Mouse (Mus musculus) liver, postnatal 0 days (tissue): ENCODE results near the gene Smarcd2. TPM values are rescaled to one million over a fixed set of nuclear protein-coding genes. Genes with fewer than 3 reads are reported as not detected.

ENCODE experiments used
- ATAC-seq: fragments of 200-750 bp; cut with Nextera tagmentation; 2 replicates; pipeline ENCODE4 v1.8.0; 2017; ENCODE audit warnings: mild to moderate bottlenecking, moderate library complexity
- DNase-seq: peaks from one replicate; pipeline ENCODE4 v3.0.0-alpha.2; 2016
- H3K27ac ChIP-seq: fragments of 300-500 bp; sonication (generic); 2 replicates; pipeline ENCODE4 v1.5.1; 2014; ENCODE audit warnings: antibody characterized with exemption, moderate library complexity, mild to moderate bottlenecking, low read depth
- H3K27me3 ChIP-seq: fragments of 300-500 bp; sonication (generic); 2 replicates; pipeline ENCODE4 v1.6.1; 2014; ENCODE audit warnings: low read length, control low read depth, mixed read lengths; ENCODE audit not compliant: insufficient read depth
- H3K36me3 ChIP-seq: fragments of 300-500 bp; sonication (generic); replicated peaks from 2 replicates; pipeline ENCODE4 v1.6.1; 2014; ENCODE audit warnings: mild to moderate bottlenecking, control low read depth, low read length, moderate library complexity, mixed read lengths; ENCODE audit not compliant: insufficient read depth
- H3K4me1 ChIP-seq: fragments of 300-500 bp; sonication (generic); 2 replicates; pipeline ENCODE4 v1.6.1; 2014; ENCODE audit warnings: antibody characterized with exemption, mild to moderate bottlenecking, control low read depth; ENCODE audit not compliant: insufficient read depth
- H3K4me2 ChIP-seq: fragments of 300-500 bp; sonication (generic); 2 replicates; pipeline ENCODE4 v1.6.1; 2014; ENCODE audit warnings: low read depth, mild to moderate bottlenecking, low read length, moderate library complexity, mixed read lengths
- H3K4me3 ChIP-seq: fragments of 300-500 bp; sonication (generic); 2 replicates; pipeline ENCODE4 v1.5.1; 2014; ENCODE audit warnings: low read depth, low read length
- H3K9ac ChIP-seq: fragments of 300-500 bp; sonication (generic); replicated peaks from 2 replicates; pipeline ENCODE4 v1.6.1; 2014; ENCODE audit warnings: mild to moderate bottlenecking, moderate library complexity
- H3K9me3 ChIP-seq: fragments of 300-500 bp; sonication (generic); 2 replicates; pipeline ENCODE4 v1.6.1; 2016; ENCODE audit warnings: mild to moderate bottlenecking, control low read depth, low read length, mixed read lengths
- CTCF ChIP-seq: sonication (generic); IDR thresholded peaks from 2 replicates; pipeline ENCODE4 v1.5.1; 2016; ENCODE audit warnings: antibody characterized with exemption, low read depth
- EP300 ChIP-seq: IDR thresholded peaks from 2 replicates; pipeline ENCODE4 v1.6.1; 2016; ENCODE audit warnings: antibody characterized with exemption, low read depth, mild to moderate bottlenecking
- WGBS: fragments of 180-500 bp; shearing (Covaris S2); extraction: QIAGEN DNeasy Blood & Tissue Kit; methylation state at CpG from one replicate; pipeline ENCODE4 v1.1.7; 2014; ENCODE audit not compliant: insufficient replicate concordance; 5-methylcytosine and 5-hydroxymethylcytosine counted together
- polyA plus RNA-seq: library from polyadenylated mRNA; unstranded; fragments of >200 nt; fragmentation: Nextera tagmentation; extraction: Ambion mirVana; gene quantifications from 2 replicates; pipeline ENCODE4 v1.2.1, GENCODE M21; 2015

Smarcd2 gene
- polyA plus RNA-seq, 1 experiment from 2014 or later: 16.4 TPM

DNA sequence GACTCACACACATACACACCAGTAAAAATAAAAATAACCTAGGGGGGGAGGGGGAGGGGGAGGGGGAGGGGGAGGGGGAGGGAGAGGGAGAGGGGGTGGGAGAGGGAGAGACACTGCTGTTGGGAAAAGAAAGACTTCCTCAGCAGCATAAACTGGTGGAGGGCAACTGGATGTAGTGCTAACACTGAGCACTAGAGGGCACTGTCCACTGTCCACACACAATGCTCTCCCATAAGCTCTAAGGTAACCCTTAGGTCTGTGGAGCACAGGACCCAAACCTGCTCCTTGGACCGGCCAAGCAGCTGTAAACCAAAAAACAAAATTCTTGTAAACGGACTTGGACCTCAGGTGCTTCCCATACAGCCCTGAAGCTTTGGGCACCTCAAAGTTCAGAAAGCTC lies 29.9 kb upstream of the Smarcd2 start:
- Histone ChIP-seq H3K9ac (no peak overlapping the region), H3K9me3 (no peaks in the 10 kb centered on the region), H3K4me3 (no peak overlapping the region), H3K27me3 (no peaks in the 10 kb centered on the region), H3K27ac (no peak overlapping the region), H3K4me2 (no peak overlapping the region), H3K36me3 (no peaks in the 10 kb centered on the region), H3K4me1 (peaks cover 4% of the 10 kb centered on the region; the same call in 1 of the 2 replicates)
- DNase-seq (peak; percentile 82), ATAC-seq (peak; percentile 72)
- TF ChIP-seq EP300 (no peak), CTCF (peak; percentile 92)
- WGBS: 7% methylated on average over 2 of the region's 2 CpGs

DNA sequence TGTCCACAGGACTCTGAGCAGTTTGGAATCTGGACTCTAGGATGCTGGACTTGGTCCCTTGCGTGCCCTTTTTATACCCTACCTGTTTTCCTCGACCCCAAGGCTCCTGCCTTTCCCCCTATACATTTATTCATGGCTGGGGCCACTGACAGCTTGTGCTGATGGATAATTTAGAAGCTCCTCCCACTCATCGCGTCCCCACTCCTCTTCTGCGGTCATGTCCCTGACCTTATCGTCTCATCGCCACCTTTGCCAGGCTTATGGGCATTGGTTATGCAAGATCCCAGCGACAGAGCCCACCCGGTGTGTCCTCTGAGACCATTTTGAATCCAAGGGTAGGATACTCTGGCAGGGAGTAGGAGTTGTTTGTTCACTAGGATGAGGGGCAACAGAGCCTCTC lies 29.0 kb upstream of the Smarcd2 start, which contains the start of gene Gh:
Gene Gh (minus strand): TSS at position 101 of the 400 bp plus-strand sequence.
- no peak for DNase-seq
- Histone ChIP-seq H3K4me1 (peaks cover 4% of the 10 kb centered on the region; the same call in 1 of the 2 replicates), H3K36me3 (no peaks in the 10 kb centered on the region), H3K4me3 (no peak within 1 kb of the TSS), H3K9ac (no peak within 1 kb of the TSS), H3K27ac (no peak within 1 kb of the TSS), H3K4me2 (no peak within 1 kb of the TSS), H3K27me3 (no peaks in the 10 kb centered on the region), H3K9me3 (no peaks in the 10 kb centered on the region)
- no peak for ATAC-seq
- TF ChIP-seq CTCF: no peak
- no peak for TF ChIP-seq EP300
- WGBS: 75% methylated on average over 9 of the region's 9 CpGs

DNA sequence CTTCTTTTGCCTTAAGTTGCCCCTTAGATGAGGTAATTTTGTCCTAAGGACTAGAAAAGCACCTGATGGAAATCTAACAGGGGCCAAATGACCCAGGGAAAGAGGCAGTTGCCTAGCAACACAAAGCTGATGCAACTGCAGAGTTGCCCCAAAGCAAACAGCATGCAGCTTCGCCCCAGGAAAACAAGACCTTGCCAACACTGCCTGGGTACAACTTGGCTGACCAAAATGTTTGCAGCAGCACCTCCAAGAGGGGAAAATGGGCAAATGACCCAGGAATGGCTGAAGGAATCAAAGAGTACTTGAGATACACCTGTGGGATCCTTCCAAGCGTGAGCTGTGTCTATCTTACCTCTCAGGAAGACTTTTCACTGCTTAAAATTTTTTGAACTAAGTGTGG lies 19.1 kb upstream of the Smarcd2 start:
- H3K4me1 ChIP-seq: no peaks in the 10 kb centered on the region
- no peak overlapping the region for H3K4me2 ChIP-seq
- WGBS: 70% methylated on average over 2 of the region's 2 CpGs
- TF ChIP-seq CTCF (no peak), EP300 (no peak)
- H3K4me3 ChIP-seq: no peak overlapping the region
- DNase-seq (no peak), ATAC-seq (no peak)
- H3K27ac ChIP-seq: no peak overlapping the region
- H3K36me3 ChIP-seq: no peaks in the 10 kb centered on the region
- no peak overlapping the region for H3K9ac ChIP-seq
- H3K27me3 ChIP-seq: no peaks in the 10 kb centered on the region
- no peaks in the 10 kb centered on the region for H3K9me3 ChIP-seq

- DNase-seq (no peak), ATAC-seq (no peak)
- Histone ChIP-seq H3K9ac (no peak overlapping the region), H3K27me3 (no peaks in the 10 kb centered on the region), H3K4me2 (no peak overlapping the region), H3K9me3 (no peaks in the 10 kb centered on the region), H3K4me1 (no peaks in the 10 kb centered on the region), H3K27ac (no peak overlapping the region), H3K36me3 (no peaks in the 10 kb centered on the region), H3K4me3 (no peak overlapping the region)
- no peak for TF ChIP-seq EP300
- TF ChIP-seq CTCF: no peak
- WGBS: 80% methylated on average over 5 of the region's 5 CpGs
Measured at GRCm38 (mm10) chr11:106290376-106290775, 17.6 kb upstream of the Smarcd2 start.

DNA sequence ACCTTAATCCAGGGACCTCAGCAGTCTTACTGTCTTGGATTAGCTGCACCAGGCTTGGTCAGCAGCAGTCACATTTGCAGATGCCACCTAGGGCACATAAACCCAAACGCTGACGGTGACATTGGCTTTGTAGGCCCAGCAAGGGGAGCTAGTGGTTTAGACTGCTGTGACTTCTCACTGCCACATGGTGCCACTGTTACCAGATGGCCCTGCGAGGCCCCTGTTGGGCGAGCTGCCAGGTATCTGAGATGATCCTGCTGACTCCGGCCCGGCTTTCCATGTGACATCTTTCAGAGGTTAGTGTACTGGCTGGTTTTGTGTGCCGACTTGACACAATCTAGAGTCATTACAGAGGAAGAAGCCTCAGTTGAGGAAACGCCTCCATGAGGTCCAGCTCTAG lies 16.6 kb upstream of the Smarcd2 start:
- no peak overlapping the region for H3K4me3 ChIP-seq
- peak; percentile 64; the same call in 1 of the 2 replicates for ATAC-seq
- H3K4me1 ChIP-seq: no peaks in the 10 kb centered on the region
- DNase-seq: peak; percentile 71
- no peak overlapping the region for H3K27ac ChIP-seq
- no peak overlapping the region for H3K4me2 ChIP-seq
- no peak overlapping the region for H3K9ac ChIP-seq
- H3K36me3 ChIP-seq: no peaks in the 10 kb centered on the region
- peak; percentile 58 for TF ChIP-seq CTCF
- TF ChIP-seq EP300: no peak
- H3K27me3 ChIP-seq: no peaks in the 10 kb centered on the region
- 60% methylated on average over 8 of the region's 8 CpGs for WGBS
- no peaks in the 10 kb centered on the region for H3K9me3 ChIP-seq

DNA sequence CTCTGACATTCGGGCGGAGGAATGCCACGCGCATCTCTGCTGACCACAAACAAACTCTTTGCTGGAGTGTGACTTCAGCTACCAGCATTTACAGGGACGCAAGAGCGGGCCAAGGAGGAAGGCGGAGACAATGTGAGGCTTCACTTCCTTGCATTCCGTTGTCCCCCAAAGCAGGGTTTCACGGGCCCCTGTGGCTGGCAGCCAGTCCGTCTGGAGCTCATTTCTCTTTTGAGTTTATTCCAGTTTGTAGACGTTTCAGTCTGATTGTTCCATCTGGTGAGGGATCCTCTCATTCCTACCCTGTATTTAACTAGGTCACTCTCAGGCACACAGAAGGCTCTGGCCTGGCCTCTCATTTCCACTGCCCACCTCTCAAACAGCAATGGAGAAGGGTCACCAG lies 14.2 kb upstream of the Smarcd2 start:
- Histone ChIP-seq H3K4me1 (no peaks in the 10 kb centered on the region), H3K9me3 (no peaks in the 10 kb centered on the region), H3K36me3 (no peaks in the 10 kb centered on the region), H3K4me3 (no peak overlapping the region), H3K27me3 (no peaks in the 10 kb centered on the region), H3K9ac (no peak overlapping the region), H3K27ac (no peak overlapping the region), H3K4me2 (no peak overlapping the region)
- WGBS: 68% methylated on average over 11 of the region's 11 CpGs
- DNase-seq (no peak), ATAC-seq (no peak)
- TF ChIP-seq CTCF (no peak), EP300 (no peak)

DNA sequence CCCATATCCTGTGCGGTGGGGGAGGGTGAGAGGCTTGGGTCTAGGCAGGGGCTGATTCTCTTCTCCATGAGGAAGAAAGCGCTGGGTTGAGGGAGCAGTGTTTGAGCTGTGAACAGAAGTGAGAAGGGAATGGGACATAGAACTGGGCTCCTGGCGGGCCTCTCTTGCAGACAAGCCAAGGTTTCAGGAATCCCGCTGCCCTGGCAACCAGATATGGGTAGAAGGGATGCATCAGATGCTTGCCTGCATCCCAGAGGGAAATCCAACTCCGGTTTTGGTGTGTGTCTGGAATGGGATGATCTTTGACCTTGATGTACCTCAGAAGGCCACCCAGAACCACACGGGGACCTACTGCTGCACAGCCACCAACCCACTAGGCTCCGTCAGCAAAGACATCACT lies 13.4 kb upstream of the Smarcd2 start:
- no peak for DNase-seq
- Histone ChIP-seq H3K4me1 (no peaks in the 10 kb centered on the region), H3K4me3 (no peak overlapping the region), H3K27ac (no peak overlapping the region), H3K9me3 (no peaks in the 10 kb centered on the region), H3K4me2 (no peak overlapping the region), H3K27me3 (no peaks in the 10 kb centered on the region), H3K36me3 (no peaks in the 10 kb centered on the region), H3K9ac (no peak overlapping the region)
- WGBS: 83% methylated on average over 7 of the region's 7 CpGs
- no peak for ATAC-seq
- TF ChIP-seq EP300: no peak
- no peak for TF ChIP-seq CTCF
